Mouse (Mus musculus): ENCODE data around the gene B3gnt3.

The B3gnt3 gene

GRCm38 (mm10) chr8:71645510-71645909 is 56.1 kb downstream of the B3gnt3 start:
- DNase-seq (ENCODE audit: inconsistent ontology term), result no peak
